Mouse (Mus musculus): ENCODE data around the gene Ffar3. TPM values are rescaled to one million over a fixed set of nuclear protein-coding genes. Genes with fewer than 3 reads are reported as not detected.
"Not testable (repeated sequence)": the region's sequence is repeated elsewhere in the genome, so short reads cannot be mapped to it uniquely, and the experiment has no call there.

Ffar3 gene
- total and polyA plus RNA-seq, 3 experiments = not detected

GRCm38 (mm10) chr7:30837277-30837676 lies 18.7 kb downstream of the Ffar3 start:
- H3K27me3 ChIP-seq (replicated peaks) = no peaks in the 10 kb centered on the region
- in situ Hi-C loops (cut with MboI; ENCODE audit: low pct_ligation_motif_present, low pct_unique_long_range_greater_than_20kb, low sequenced_read_pairs) (no loop called here), dilution Hi-C loops (cut with MboI; ENCODE audit: extremely low pct_ligation_motif_present, extremely low pct_unique_long_range_greater_than_20kb, low sequenced_read_pairs) (no loop called here)
- no peak overlapping the region for H3K27ac ChIP-seq (ENCODE audit: insufficient read depth, low read depth)
- H3K4me1 ChIP-seq (ENCODE audit: control insufficient read depth in 1 of 2, insufficient read depth in 2 of 2) = peaks cover 3 to 10% of the 10 kb centered on the region in 2 experiments; a peak in 3 of 4 replicates
- H3K4me3 ChIP-seq (replicated peaks in 1 of 3; ENCODE audit: low read depth in 2 of 3, low read length in 2 of 3, poor library complexity in 1 of 3) = no peak overlapping the region
- no peak overlapping the region for H3K4me2 ChIP-seq (ENCODE audit: insufficient read depth, low read depth, poor library complexity, severe bottlenecking)
- H3K9ac ChIP-seq (ENCODE audit: insufficient read depth, low read depth) = no peak overlapping the region
- no peaks in the 10 kb centered on the region for H3K9me3 ChIP-seq (replicated peaks; ENCODE audit: low read length)
- no peak for DNase-seq (ENCODE audit: extremely low read depth)
- H3K36me3 ChIP-seq (replicated peaks in 1 of 2; ENCODE audit: control insufficient read depth in 1 of 2, insufficient read depth in 1 of 2, low read length in 1 of 2) = no peaks in the 10 kb centered on the region
- no peak for TF ChIP-seq PAX5 (IDR thresholded peaks at IDR 0.05; ENCODE audit: low read length)
- no peak for TF ChIP-seq MAZ (IDR thresholded peaks at IDR 0.05; ENCODE audit: low read depth, low read length)
- TF ChIP-seq ETS1 (conservative IDR thresholded peaks at IDR 0.05; ENCODE audit: low read depth, low read length) = no peak
- TF ChIP-seq TCF12 (IDR thresholded peaks at IDR 0.05; ENCODE audit: low read depth, low read length) = no peak
- no peak for TF ChIP-seq MEF2A (IDR thresholded peaks at IDR 0.05; ENCODE audit: borderline replicate concordance, low read depth, low read length)
- TF ChIP-seq ZC3H11A (IDR thresholded peaks at IDR 0.05; ENCODE audit: low read depth, low read length) = no peak
- TF ChIP-seq ZKSCAN1 (IDR thresholded peaks at IDR 0.05; ENCODE audit: borderline replicate concordance, low read depth, low read length) = no peak
- no peak for TF ChIP-seq RAD21 (IDR thresholded peaks at IDR 0.05; ENCODE audit: low read depth, low read length)
- no peak for TF ChIP-seq USF1 (IDR thresholded peaks at IDR 0.05; ENCODE audit: low read depth, low read length)
- no peak for TF ChIP-seq ELF1 (IDR thresholded peaks at IDR 0.05; ENCODE audit: low read depth, low read length)
- H3K79me2 ChIP-seq (replicated peaks; ENCODE audit: control insufficient read depth, extremely low read depth, insufficient read depth, poor library complexity, severe bottlenecking) = no peaks in the 10 kb centered on the region

GRCm38 (mm10) chr7:30832684-30833083 lies 23.3 kb downstream of the Ffar3 start:
- H3K36me3 ChIP-seq (replicated peaks in 1 of 2; ENCODE audit: control insufficient read depth in 1 of 2, insufficient read depth in 1 of 2, low read length in 1 of 2); H3K79me2 ChIP-seq (replicated peaks; ENCODE audit: control insufficient read depth, extremely low read depth, insufficient read depth, poor library complexity, severe bottlenecking); H3K27ac ChIP-seq (ENCODE audit: insufficient read depth, low read depth); dilution Hi-C loops (cut with MboI; ENCODE audit: extremely low pct_ligation_motif_present, extremely low pct_unique_long_range_greater_than_20kb, low sequenced_read_pairs); H3K9ac ChIP-seq (ENCODE audit: insufficient read depth, low read depth); H3K4me3 ChIP-seq (replicated peaks in 1 of 3; ENCODE audit: low read depth in 2 of 3, low read length in 2 of 3, poor library complexity in 1 of 3); H3K4me2 ChIP-seq (ENCODE audit: insufficient read depth, low read depth, poor library complexity, severe bottlenecking); in situ Hi-C loops (cut with MboI; ENCODE audit: low pct_ligation_motif_present, low pct_unique_long_range_greater_than_20kb, low sequenced_read_pairs); H3K9me3 ChIP-seq (replicated peaks; ENCODE audit: low read length); H3K27me3 ChIP-seq (replicated peaks); DNase-seq (ENCODE audit: extremely low read depth): not testable (repeated sequence)
- peaks cover 2 to 12% of the 10 kb centered on the region in 2 experiments; a peak in 2 of 4 replicates for H3K4me1 ChIP-seq (ENCODE audit: control insufficient read depth in 1 of 2, insufficient read depth in 2 of 2)

GRCm38 (mm10) chr7:30832261-30832660 lies 23.7 kb downstream of the Ffar3 start:
- in situ Hi-C loops (cut with MboI; ENCODE audit: low pct_ligation_motif_present, low pct_unique_long_range_greater_than_20kb, low sequenced_read_pairs) = no loop called here
- TF ChIP-seq MAX (IDR thresholded peaks at IDR 0.05; ENCODE audit: low read length) (no peak), MAZ (IDR thresholded peaks at IDR 0.05; ENCODE audit: low read depth, low read length) (no peak), E2F4 (IDR thresholded peaks at IDR 0.05; ENCODE audit: insufficient replicate concordance, low read depth, low read length) (no peak), IRF4 (IDR thresholded peaks at IDR 0.05; ENCODE audit: low read depth, low read length) (no peak), MEF2A (IDR thresholded peaks at IDR 0.05; ENCODE audit: borderline replicate concordance, low read depth, low read length) (no peak), RAD21 (IDR thresholded peaks at IDR 0.05; ENCODE audit: low read depth, low read length) (no peak), POLR2AphosphoS2 (IDR thresholded peaks at IDR 0.05; ENCODE audit: low read depth, low read length) (no peak), RCOR1 (conservative IDR thresholded peaks at IDR 0.05; ENCODE audit: low read depth, low read length) (no peak)
- Histone ChIP-seq H3K36me3 (replicated peaks in 1 of 2; ENCODE audit: control insufficient read depth in 1 of 2, insufficient read depth in 1 of 2, low read length in 1 of 2) (no peaks in the 10 kb centered on the region), H3K4me3 (replicated peaks in 1 of 3; ENCODE audit: low read depth in 2 of 3, low read length in 2 of 3, poor library complexity in 1 of 3) (no peak overlapping the region), H3K79me2 (replicated peaks; ENCODE audit: control insufficient read depth, extremely low read depth, insufficient read depth, poor library complexity, severe bottlenecking) (no peaks in the 10 kb centered on the region), H3K4me2 (ENCODE audit: insufficient read depth, low read depth, poor library complexity, severe bottlenecking) (no peak overlapping the region), H3K4me1 (ENCODE audit: control insufficient read depth in 1 of 2, insufficient read depth in 2 of 2) (peaks cover 2 to 12% of the 10 kb centered on the region in 2 experiments; a peak in 2 of 4 replicates), H3K9ac (ENCODE audit: insufficient read depth, low read depth) (no peak overlapping the region), H3K27me3 (replicated peaks) (no peaks in the 10 kb centered on the region), H3K9me3 (replicated peaks; ENCODE audit: low read length) (peaks cover 5% of the 10 kb centered on the region), H3K27ac (ENCODE audit: insufficient read depth, low read depth) (no peak overlapping the region)
- dilution Hi-C loops (cut with MboI; ENCODE audit: extremely low pct_ligation_motif_present, extremely low pct_unique_long_range_greater_than_20kb, low sequenced_read_pairs) = no loop called here
- no peak for DNase-seq (ENCODE audit: extremely low read depth)
